Mouse (Mus musculus) CH12.LX (cell line): ENCODE measurements around the gene Prkcq. TPM values are rescaled to one million over a fixed set of nuclear protein-coding genes. Genes with fewer than 3 reads are reported as not detected.

Experiments
- DNase-seq: peaks from one replicate; pipeline ENCODE4 v3.0.0-alpha.2; 2013; ENCODE audit errors: extremely low read depth
- H3K27ac ChIP-seq: 2 replicates; pipeline ENCODE4 v1.5.1; 2012; ENCODE audit warnings: low read depth, mild to moderate bottlenecking, control low read depth, moderate library complexity; ENCODE audit not compliant: insufficient read depth
- H3K27me3 ChIP-seq: replicated peaks from 2 replicates; pipeline ENCODE3; 2012; ENCODE audit warnings: inconsistent platforms
- H3K36me3 ChIP-seq, 2 experiments: replicated peaks in 1 of 2; 2 replicates each; pipeline versions ENCODE3 to v1.6.1; 2012; ENCODE audit warnings: inconsistent platforms in 1 of 2, low read length in 1 of 2, mild to moderate bottlenecking in 1 of 2, mixed read lengths in 1 of 2, moderate library complexity in 1 of 2; ENCODE audit not compliant: control insufficient read depth in 1 of 2, insufficient read depth in 1 of 2
- H3K4me1 ChIP-seq, 2 experiments: 2 replicates each; pipeline ENCODE4 v1.6.1; 2012; ENCODE audit warnings: inconsistent platforms in 1 of 2, moderate library complexity in 1 of 2; ENCODE audit not compliant: insufficient read depth in 2 of 2, control insufficient read depth in 1 of 2
- H3K4me2 ChIP-seq: 2 replicates; pipeline ENCODE4 v1.6.1; 2012; ENCODE audit warnings: low read depth, mild to moderate bottlenecking, control low read depth; ENCODE audit not compliant: poor library complexity, insufficient read depth, severe bottlenecking
- H3K4me3 ChIP-seq, 3 experiments: fragments of 150-350 bp in 1 of 3; sonication (generic) in 1 of 3; replicated peaks in 1 of 3; 2 replicates each; pipeline versions ENCODE3 to v1.5.1; 2011 to 2012; ENCODE audit warnings: low read depth in 2 of 3, low read length in 2 of 3, mild to moderate bottlenecking in 2 of 3, moderate library complexity in 2 of 3, control low read depth in 1 of 3, improper control_type of control experiment in 1 of 3, inconsistent platforms in 1 of 3, mixed read lengths in 1 of 3; ENCODE audit not compliant: poor library complexity in 1 of 3
- H3K79me2 ChIP-seq: replicated peaks from 2 replicates; pipeline ENCODE4 v1.6.1; 2012; ENCODE audit warnings: mild to moderate bottlenecking, moderate library complexity; ENCODE audit not compliant: control insufficient read depth, poor library complexity, insufficient read depth, severe bottlenecking; ENCODE audit errors: extremely low read depth
- H3K9ac ChIP-seq: 2 replicates; pipeline ENCODE4 v1.6.1; 2012; ENCODE audit warnings: low read depth, mild to moderate bottlenecking, control low read depth, moderate library complexity; ENCODE audit not compliant: insufficient read depth
- H3K9me3 ChIP-seq: replicated peaks from 2 replicates; pipeline ENCODE3; 2012; ENCODE audit warnings: low read length, inconsistent platforms, mixed read lengths
- E2F4 ChIP-seq: IDR thresholded peaks from 2 replicates; pipeline ENCODE4 v1.6.1; 2011; ENCODE audit warnings: low read depth, low read length, improper control_type of control experiment; ENCODE audit not compliant: insufficient replicate concordance
- ETS1 ChIP-seq: conservative IDR thresholded peaks from 2 replicates; pipeline ENCODE4 v1.6.1; 2012; ENCODE audit warnings: low read depth, mild to moderate bottlenecking, inconsistent platforms, low read length, improper control_type of control experiment, moderate library complexity
- GABPA ChIP-seq: IDR thresholded peaks from 2 replicates; pipeline ENCODE4 v1.6.1; 2012; ENCODE audit warnings: low read depth, low read length, improper control_type of control experiment, inconsistent platforms; ENCODE audit not compliant: insufficient replicate concordance
- MAFK ChIP-seq: IDR thresholded peaks from 2 replicates; pipeline ENCODE4 v1.6.1; 2011; ENCODE audit warnings: low read length, improper control_type of control experiment; ENCODE audit not compliant: insufficient replicate concordance
- MAZ ChIP-seq: IDR thresholded peaks from 2 replicates; pipeline ENCODE4 v1.6.1; 2012; ENCODE audit warnings: low read depth, mild to moderate bottlenecking, inconsistent platforms, low read length, improper control_type of control experiment, moderate library complexity
- MXI1 ChIP-seq: IDR thresholded peaks from 2 replicates; pipeline ENCODE4 v1.6.1; 2011; ENCODE audit warnings: mild to moderate bottlenecking, low read depth, low read length, improper control_type of control experiment
- POLR2A ChIP-seq: IDR thresholded peaks from 2 replicates; pipeline ENCODE4 v1.6.1; 2011; ENCODE audit warnings: low read depth, mild to moderate bottlenecking, improper control_type of control experiment, low read length
- POLR2AphosphoS2 ChIP-seq: IDR thresholded peaks from 2 replicates; pipeline ENCODE4 v1.6.1; 2011; ENCODE audit warnings: low read depth, low read length, improper control_type of control experiment
- SIN3A ChIP-seq: IDR thresholded peaks from 2 replicates; pipeline ENCODE4 v1.6.1; 2012; ENCODE audit warnings: low read length, improper control_type of control experiment, inconsistent platforms
- SMC3 ChIP-seq: IDR thresholded peaks from 2 replicates; pipeline ENCODE4 v1.6.1; 2011; ENCODE audit warnings: low read depth, low read length, improper control_type of control experiment
- TBP ChIP-seq: conservative IDR thresholded peaks from 2 replicates; pipeline ENCODE4 v1.6.1; 2011; ENCODE audit warnings: low read depth, low read length, improper control_type of control experiment
- TCF12 ChIP-seq: IDR thresholded peaks from 2 replicates; pipeline ENCODE4 v1.6.1; 2014; ENCODE audit warnings: low read depth, mild to moderate bottlenecking, inconsistent platforms, low read length, improper control_type of control experiment
- UBTF ChIP-seq: IDR thresholded peaks from 2 replicates; pipeline ENCODE4 v1.6.1; 2012; ENCODE audit warnings: low read depth, mild to moderate bottlenecking, inconsistent platforms, low read length, improper control_type of control experiment, moderate library complexity
- USF1 ChIP-seq: IDR thresholded peaks from 2 replicates; pipeline ENCODE4 v1.6.1; 2014; ENCODE audit warnings: low read depth, mild to moderate bottlenecking, inconsistent platforms, low read length, improper control_type of control experiment
- USF2 ChIP-seq: conservative IDR thresholded peaks from 2 replicates; pipeline ENCODE4 v1.6.1; 2011; ENCODE audit warnings: low read depth, low read length, improper control_type of control experiment
- ZKSCAN1 ChIP-seq: IDR thresholded peaks from 2 replicates; pipeline ENCODE4 v1.6.1; 2012; ENCODE audit warnings: low read depth, inconsistent platforms, low read length, improper control_type of control experiment, borderline replicate concordance
- ZMIZ1 ChIP-seq: IDR thresholded peaks from 2 replicates; pipeline ENCODE4 v1.6.1; 2012; ENCODE audit warnings: low read depth, mild to moderate bottlenecking, inconsistent platforms, low read length, improper control_type of control experiment
- dilution Hi-C: fragments of 300-500 bp; cut with MboI; formaldehyde crosslinking; loops from 2 replicates; pipeline ENCODE4 v1.14.3; 2020; ENCODE audit warnings: low sequenced_read_pairs; ENCODE audit not compliant: extremely low pct_unique_long_range_greater_than_20kb, extremely low pct_ligation_motif_present
- in situ Hi-C: fragments of 300-500 bp; cut with MboI; formaldehyde crosslinking; loops from 3 replicates; pipeline ENCODE4 v1.14.3; 2019; ENCODE audit warnings: low sequenced_read_pairs, low pct_ligation_motif_present, low pct_unique_long_range_greater_than_20kb, mixed read lengths
- polyA plus RNA-seq: library from polyadenylated mRNA; unstranded; fragments of >175 nt; gene quantifications from 2 replicates; pipeline ENCODE4 v1.2.1, GENCODE M21; 2012; ENCODE audit warnings: low read depth; ENCODE audit not compliant: insufficient read length
- total RNA-seq, 2 experiments: library from RNA; depleted of rRNA; stranded (reverse); fragments of 300-350 nt in 1 of 2; fragments of >200 nt in 1 of 2; gene quantifications; 2 replicates each; pipeline ENCODE4 v1.2.3; 2012 to 2014

Prkcq gene
- total and polyA plus RNA-seq, 3 experiments = not detected

- H3K36me3 ChIP-seq = no peaks in the 10 kb centered on the region
- DNase-seq = peak; percentile 17
- dilution Hi-C loops = no loop called here
- in situ Hi-C loops = loop anchor here (5.0 to 25.0 kb wide), 2 partner anchors 169 to 379 kb away; partner anchors contain the start of gene Il15ra
- H3K9ac ChIP-seq = no peak overlapping the region
- no peaks in the 10 kb centered on the region for H3K9me3 ChIP-seq
- H3K4me3 ChIP-seq = no peak overlapping the region
- TF ChIP-seq ZKSCAN1 = 0 out of 2 replicates have a peak, but pooled peaks have one; percentile 33
- no peak for TF ChIP-seq SIN3A
- TF ChIP-seq ZMIZ1 = no peak
- no peak for TF ChIP-seq GABPA
- no peak for TF ChIP-seq MAZ
- H3K27me3 ChIP-seq = no peaks in the 10 kb centered on the region
- no peaks in the 10 kb centered on the region for H3K79me2 ChIP-seq
- no peak overlapping the region for H3K4me2 ChIP-seq
- peaks cover 6 to 21% of the 10 kb centered on the region in 2 experiments for H3K4me1 ChIP-seq
- H3K27ac ChIP-seq = no peak overlapping the region
Observed at GRCm38 (mm10) chr2:11333301-11334017, 161.6 kb downstream of the Prkcq start.

- H3K27me3 ChIP-seq = no peaks in the 10 kb centered on the region
- no peaks in the 10 kb centered on the region for H3K79me2 ChIP-seq
- H3K9me3 ChIP-seq = no peaks in the 10 kb centered on the region
- in situ Hi-C loops = loop anchor here (25.0 kb wide), 1 partner anchor 376 kb away; the partner anchor contains the start of gene Il15ra
- no peak overlapping the region for H3K9ac ChIP-seq
- H3K27ac ChIP-seq = no peak overlapping the region
- H3K4me3 ChIP-seq = no peak overlapping the region
- TF ChIP-seq GABPA = no peak
- TF ChIP-seq SMC3 = no peak
- no peak for TF ChIP-seq UBTF
- TF ChIP-seq MXI1 = no peak
- TF ChIP-seq MAFK = no peak
- TF ChIP-seq MAZ = no peak
- TF ChIP-seq USF2 = no peak
- no peak for TF ChIP-seq USF1
- TF ChIP-seq E2F4 = no peak
- TF ChIP-seq ETS1 = no peak
- TF ChIP-seq TCF12 = no peak
- TF ChIP-seq TBP = no peak
- TF ChIP-seq POLR2AphosphoS2 = no peak
- TF ChIP-seq POLR2A = no peak
- TF ChIP-seq, all 38 proteins: peak for 0
- no peak overlapping the region for H3K4me2 ChIP-seq
- DNase-seq = no peak
- dilution Hi-C loops = no loop called here
- H3K4me1 ChIP-seq = peaks cover 13 to 32% of the 10 kb centered on the region in 2 experiments
- no peaks in the 10 kb centered on the region for H3K36me3 ChIP-seq
Observed at GRCm38 (mm10) chr2:11336320-11336719, 164.4 kb downstream of the Prkcq start.
